Mouse (Mus musculus) adrenal gland (tissue): ENCODE measurements around the gene Arhgef5.
"Not testable (repeated sequence)": the region's sequence is repeated elsewhere in the genome, so short reads cannot be mapped to it uniquely, and the experiment has no call there.

Source experiments
- intact Hi-C: fragments of 180-260 bp; cut with DNase I; formaldehyde crosslinking; loops from one replicate; pipeline ENCODE4 v1.15.1; 2025
- long read RNA-seq, 2 experiments: library from polyadenylated mRNA; unstranded; transcript quantifications; one replicate each; pipeline ENCODE4 v2.0.0; 2020; ENCODE audit warnings: borderline replicate concordance in 1 of 2; ENCODE audit not compliant: insufficient replicate concordance in 1 of 2

Arhgef5 gene
- long read RNA-seq, experiment 1, partial matches to known transcripts, result 5 of 5 reads
- long read RNA-seq, experiment 1, other reads (novel, unspliced or antisense), result 0 of 5 reads
- long read RNA-seq, experiment 2, partial matches to known transcripts, result 4 of 4 reads
- long read RNA-seq, experiment 2, other reads (novel, unspliced or antisense), result 0 of 4 reads

- intact Hi-C loops, result no loop called here
These were observed at the start of gene Arhgef5 for GRCm38 (mm10) chr6:43265363-43266041. Arhgef5 (plus strand) TSS chr6:43265582.

GRCm38 (mm10) chr6:43231255-43231654 is 34.1 kb upstream of the Arhgef5 start, which contains the start of gene Olfr47:
Olfr47 (plus strand) TSS chr6:43231529.
- intact Hi-C loops, result not testable (repeated sequence)

- intact Hi-C loops, result no loop called here
These were observed 23.3 kb upstream of the Arhgef5 start for GRCm38 (mm10) chr6:43242061-43242460.

GRCm38 (mm10) chr6:43247396-43247795 is 18.0 kb upstream of the Arhgef5 start:
- intact Hi-C loops, result no loop called here

- intact Hi-C loops, result no loop called here
These were observed 12.4 kb upstream of the Arhgef5 start for GRCm38 (mm10) chr6:43252994-43253393.

- intact Hi-C loops, result loop anchor here (1.0 to 2.0 kb wide), 2 partner anchors 24 to 42 kb away; no protein-coding TSS in a partner anchor
These were observed 11.0 kb upstream of the Arhgef5 start for GRCm38 (mm10) chr6:43254193-43254926.

- intact Hi-C loops, result no loop called here
These were observed 4.6 kb upstream of the Arhgef5 start for GRCm38 (mm10) chr6:43260756-43261155.

- intact Hi-C loops, result no loop called here
These were observed 974 bp downstream of the Arhgef5 start for GRCm38 (mm10) chr6:43266356-43266755.

GRCm38 (mm10) chr6:43272597-43272996 is 7.2 kb downstream of the Arhgef5 start:
- intact Hi-C loops, result no loop called here

GRCm38 (mm10) chr6:43274123-43274522 is 8.7 kb downstream of the Arhgef5 start:
- intact Hi-C loops, result no loop called here

GRCm38 (mm10) chr6:43278247-43278646 is 12.9 kb downstream of the Arhgef5 start:
- intact Hi-C loops, result loop anchor here (2.0 kb wide), 1 partner anchor 23 kb away; no protein-coding TSS in a partner anchor

GRCm38 (mm10) chr6:43280481-43280880 is 15.1 kb downstream of the Arhgef5 start:
- intact Hi-C loops, result no loop called here

GRCm38 (mm10) chr6:43292041-43292440 is 26.7 kb downstream of the Arhgef5 start:
- intact Hi-C loops, result loop anchor here (10.0 kb wide), 1 partner anchor 267 kb away; no protein-coding TSS in a partner anchor

- intact Hi-C loops, result loop anchor here (10.0 kb wide), 1 partner anchor 268 kb away; no protein-coding TSS in a partner anchor
These were observed 27.2 kb downstream of the Arhgef5 start for GRCm38 (mm10) chr6:43292471-43293076.

- intact Hi-C loops, result loop anchor here (10.0 kb wide), 1 partner anchor 268 kb away; no protein-coding TSS in a partner anchor
These were observed 27.8 kb downstream of the Arhgef5 start for GRCm38 (mm10) chr6:43293175-43293574.

- intact Hi-C loops, result loop anchor here (1.0 to 10.0 kb wide), 2 partner anchors 42 to 271 kb away; no protein-coding TSS in a partner anchor
These were observed 30.5 kb downstream of the Arhgef5 start for GRCm38 (mm10) chr6:43295908-43296307.

- intact Hi-C loops, result loop anchor here (1.0 to 10.0 kb wide), 2 partner anchors 43 to 272 kb away; no protein-coding TSS in a partner anchor
These were observed 31.6 kb downstream of the Arhgef5 start for GRCm38 (mm10) chr6:43296798-43297507.

- intact Hi-C loops, result loop anchor here (10.0 kb wide), 1 partner anchor 273 kb away; no protein-coding TSS in a partner anchor
These were observed 32.1 kb downstream of the Arhgef5 start for GRCm38 (mm10) chr6:43297508-43297850.

- intact Hi-C loops, result no loop called here
These were observed 44.1 kb downstream of the Arhgef5 start, which contains the start of gene Nobox for GRCm38 (mm10) chr6:43309454-43309853. Nobox (minus strand) TSS chr6:43309554.

GRCm38 (mm10) chr6:43310071-43310470 is 44.7 kb downstream of the Arhgef5 start:
- intact Hi-C loops, result no loop called here
